In genomic region chr5:129169090-129169489, GRCm38 (mm10) we compare ENCODE assay signal across 23 mouse cellular contexts.
DNase-seq lines count a peak whose midpoint lies in the region; ATAC-seq lines count a peak whose summit lies in the region.
"Had no signal": no experiment of that assay in that cellular context is flagged by ENCODE, and none has a peak within 500 bp of the region (broad histone marks: within the 10 kb centered on the region; RNA-seq: fewer than 3 reads in every experiment).

No protein-coding gene starts in this region.

- H3K4me2 ChIP-seq in forebrain, embryonic 14.5 days (ENCODE audit: low read length) = no peak overlapping the region
- H3K4me2 ChIP-seq in kidney, embryonic 14.5 days (replicated peaks; ENCODE audit: low read depth, low read length) = no peak overlapping the region
- H3K4me2 ChIP-seq in midbrain, embryonic 12.5 days (replicated peaks) = no peak overlapping the region
- no peak overlapping the region for H3K4me2 ChIP-seq in midbrain, embryonic 15.5 days
- H3K4me2 ChIP-seq: embryonic facial prominence, embryonic 12.5 days had no signal

- H3K4me1 ChIP-seq in forebrain, embryonic 10.5 days = peaks cover 18% of the 10 kb centered on the region
- H3K4me1 ChIP-seq in forebrain, embryonic 14.5 days (ENCODE audit: control insufficient read depth, insufficient read depth, low read length) = no peaks in the 10 kb centered on the region
- H3K4me1 ChIP-seq in kidney, embryonic 14.5 days (ENCODE audit: control insufficient read depth, insufficient read depth, low read length) = peaks cover 24% of the 10 kb centered on the region
- H3K4me1 ChIP-seq in midbrain, embryonic 12.5 days = peaks cover 10% of the 10 kb centered on the region
- no peaks in the 10 kb centered on the region for H3K4me1 ChIP-seq in midbrain, embryonic 15.5 days

- no peak overlapping the region for H3K4me3 ChIP-seq in forebrain, embryonic 10.5 days
- no peak overlapping the region for H3K4me3 ChIP-seq in forebrain, embryonic 14.5 days (ENCODE audit: low read depth, low read length)
- H3K4me3 ChIP-seq in kidney, embryonic 14.5 days (ENCODE audit: low read length) = no peak overlapping the region
- H3K4me3 ChIP-seq in midbrain, embryonic 12.5 days = no peak overlapping the region
- H3K4me3 ChIP-seq in midbrain, embryonic 15.5 days = no peak overlapping the region
- H3K4me3 ChIP-seq: embryonic facial prominence, embryonic 12.5 days; erythroblast, embryonic 14.5 days; gastrocnemius, adult 2 months; layer of hippocampus, adult 2 months; myocyte had no signal

- H3K9me3 ChIP-seq in forebrain, embryonic 10.5 days = no peaks in the 10 kb centered on the region
- no peaks in the 10 kb centered on the region for H3K9me3 ChIP-seq in forebrain, embryonic 14.5 days (replicated peaks; ENCODE audit: control insufficient read depth, low read length)
- no peaks in the 10 kb centered on the region for H3K9me3 ChIP-seq in kidney, embryonic 14.5 days (ENCODE audit: control insufficient read depth, low read length)
- H3K9me3 ChIP-seq in midbrain, embryonic 12.5 days = no peaks in the 10 kb centered on the region
- no peaks in the 10 kb centered on the region for H3K9me3 ChIP-seq in midbrain, embryonic 15.5 days
- H3K9me3 ChIP-seq: embryonic facial prominence, embryonic 12.5 days had no signal

- H3K9ac ChIP-seq in forebrain, embryonic 14.5 days (ENCODE audit: low read length) = no peak overlapping the region
- no peak overlapping the region for H3K9ac ChIP-seq in kidney, embryonic 14.5 days (ENCODE audit: low read depth, low read length)
- H3K9ac ChIP-seq in midbrain, embryonic 12.5 days (replicated peaks) = no peak overlapping the region
- H3K9ac ChIP-seq in midbrain, embryonic 15.5 days = no peak overlapping the region
- H3K9ac ChIP-seq: embryonic facial prominence, embryonic 12.5 days had no signal

- 92% methylated on average over 5 of the region's 5 CpGs for WGBS in forebrain, embryonic 10.5 days
- 74% methylated on average over 5 of the region's 5 CpGs for WGBS in forebrain, embryonic 14.5 days
- WGBS in kidney, embryonic 14.5 days = 14% methylated on average over 5 of the region's 5 CpGs
- 74% methylated on average over 5 of the region's 5 CpGs for WGBS in midbrain, embryonic 12.5 days
- WGBS in midbrain, embryonic 15.5 days = 64% methylated on average over 5 of the region's 5 CpGs

- H3K27ac ChIP-seq in forebrain, embryonic 10.5 days = peak overlapping the region; percentile 60; the same call in 1 of the 2 replicates
- no peak overlapping the region for H3K27ac ChIP-seq in forebrain, embryonic 14.5 days (ENCODE audit: low read depth, low read length)
- H3K27ac ChIP-seq in kidney, embryonic 14.5 days (ENCODE audit: low read depth, low read length) = peak overlapping the region; percentile 38; the same call in 1 of the 2 replicates
- peak overlapping the region; percentile 25; the same call in 1 of the 2 replicates for H3K27ac ChIP-seq in midbrain, embryonic 12.5 days (replicated peaks)
- no peak overlapping the region for H3K27ac ChIP-seq in midbrain, embryonic 15.5 days
- H3K27ac ChIP-seq: embryonic facial prominence, embryonic 12.5 days; gastrocnemius, adult 2 months; layer of hippocampus, adult 2 months had no signal

- no peak for DNase-seq in forebrain, embryonic 10.5 days (ENCODE audit: extremely low spot score, low spot score)
- no peak for DNase-seq in forebrain, embryonic 14.5 days (ENCODE audit: low spot score)
- DNase-seq in kidney, postnatal 14 days = no peak
- no peak for DNase-seq in layer of hippocampus, adult 8-10 months (ENCODE audit: low spot score in 2 of 2)
- DNase-seq: adrenal gland, postnatal 25 days; cerebellum, adult 11 months; cerebellum, postnatal 14 days; gastrocnemius, adult 2 months; heart, adult 18-20 months; heart, postnatal 36 days; kidney, postnatal 10 days; lung, adult 18-20 months; lung, postnatal 36 days; right cerebral cortex, postnatal 14 days; thymus, postnatal 36 days had no signal

- no peaks in the 10 kb centered on the region for H3K36me3 ChIP-seq in forebrain, embryonic 10.5 days (replicated peaks)
- H3K36me3 ChIP-seq in forebrain, embryonic 14.5 days (ENCODE audit: control insufficient read depth, insufficient read depth, low read length) = no peaks in the 10 kb centered on the region
- no peaks in the 10 kb centered on the region for H3K36me3 ChIP-seq in kidney, embryonic 14.5 days (ENCODE audit: control insufficient read depth, insufficient read depth, low read length)
- no peaks in the 10 kb centered on the region for H3K36me3 ChIP-seq in midbrain, embryonic 12.5 days
- H3K36me3 ChIP-seq in midbrain, embryonic 15.5 days (replicated peaks) = no peaks in the 10 kb centered on the region
- H3K36me3 ChIP-seq: embryonic facial prominence, embryonic 12.5 days had no signal

- H3K27me3 ChIP-seq in forebrain, embryonic 10.5 days (ENCODE audit: poor library complexity, severe bottlenecking) = no peaks in the 10 kb centered on the region
- H3K27me3 ChIP-seq in forebrain, embryonic 14.5 days (replicated peaks; ENCODE audit: control insufficient read depth, insufficient read depth, low read length) = no peaks in the 10 kb centered on the region
- no peaks in the 10 kb centered on the region for H3K27me3 ChIP-seq in kidney, embryonic 14.5 days (ENCODE audit: control insufficient read depth, insufficient read depth, low read length)
- no peaks in the 10 kb centered on the region; the same call in 1 of the 2 replicates for H3K27me3 ChIP-seq in midbrain, embryonic 12.5 days
- no peaks in the 10 kb centered on the region for H3K27me3 ChIP-seq in midbrain, embryonic 15.5 days (replicated peaks)
- H3K27me3 ChIP-seq: embryonic facial prominence, embryonic 12.5 days had no signal

- no peak for ATAC-seq in forebrain, embryonic 14.5 days
- ATAC-seq in kidney, embryonic 14.5 days (ENCODE audit: low FRiP score, low TSS enrichment) = peak; percentile 17; the same call in 1 of the 2 replicates
- no peak for ATAC-seq in midbrain, embryonic 12.5 days (ENCODE audit: low FRiP score, low read depth)
- ATAC-seq in midbrain, embryonic 15.5 days (replicated peaks) = no peak
- ATAC-seq: inflammation-experienced regulatory T-cells, adult 6 months had no signal

Comparison
In these comparisons a context has a peak if more than half of its experiments do, and no peak if none do; other contexts are left out.
1. H3K27ac ChIP-seq: peak in forebrain, embryonic 10.5 days (single experiment), kidney, embryonic 14.5 days (single experiment) and midbrain, embryonic 12.5 days (single experiment); none in forebrain, embryonic 14.5 days (single experiment) and midbrain, embryonic 15.5 days (single experiment).